Mouse (Mus musculus): ENCODE data around the gene Agfg2. TPM values are rescaled to one million over a fixed set of nuclear protein-coding genes. Genes with fewer than 3 reads are reported as not detected.
A peak's percentile ranks its signal among the peaks of the same experiment; 100 is the strongest.
"Not testable (repeated sequence)": the region's sequence is repeated elsewhere in the genome, so short reads cannot be mapped to it uniquely, and the experiment has no call there.

The Agfg2 gene
- not detected in 2 replicates for polyA plus RNA-seq (2012; ENCODE audit: insufficient read depth, insufficient read length, low replicate concordance, missing spikeins)

- H3K4me1 ChIP-seq (ENCODE audit: control insufficient read depth, insufficient read depth, low read length) = peaks cover 9% of the 10 kb centered on the region
- TF ChIP-seq CTCF (IDR thresholded peaks at IDR 0.05; ENCODE audit: insufficient read depth, low read depth, low read length) = no peak
- TF ChIP-seq POLR2A (IDR thresholded peaks at IDR 0.05; ENCODE audit: insufficient read depth, low read depth, low read length) = peak; percentile 48; the same call in 1 of the 2 replicates
- H3K4me3 ChIP-seq (ENCODE audit: insufficient read depth, low read depth, low read length) = peak within 1 kb of the TSS; percentile 80
- WGBS = under 1% methylated on average over 62 of the region's 62 CpGs
- H3K27ac ChIP-seq (ENCODE audit: insufficient read depth, low read depth, low read length) = peak within 1 kb of the TSS; percentile 19; the same call in 1 of the 2 replicates
Measured at GRCm38 (mm10) chr5:137684294-137685123, at the start of gene Agfg2. Agfg2 (minus strand) TSS chr5:137684726.

GRCm38 (mm10) chr5:137733638-137734288 lies 49.2 kb upstream of the Agfg2 start:
- no peak for TF ChIP-seq CTCF (IDR thresholded peaks at IDR 0.05; ENCODE audit: insufficient read depth, low read depth, low read length)
- TF ChIP-seq POLR2A (IDR thresholded peaks at IDR 0.05; ENCODE audit: insufficient read depth, low read depth, low read length) = no peak
- Histone ChIP-seq H3K27ac (ENCODE audit: insufficient read depth, low read depth, low read length) (peak overlapping the region; percentile 87), H3K4me3 (ENCODE audit: insufficient read depth, low read depth, low read length) (no peak overlapping the region), H3K4me1 (ENCODE audit: control insufficient read depth, insufficient read depth, low read length) (peaks cover 49% of the 10 kb centered on the region)
- WGBS = 37% methylated on average over 12 of the region's 12 CpGs

- TF ChIP-seq CTCF (IDR thresholded peaks at IDR 0.05; ENCODE audit: insufficient read depth, low read depth, low read length) (no peak), POLR2A (IDR thresholded peaks at IDR 0.05; ENCODE audit: insufficient read depth, low read depth, low read length) (no peak)
- peaks cover 7% of the 10 kb centered on the region; the same call in 1 of the 2 replicates for H3K4me1 ChIP-seq (ENCODE audit: control insufficient read depth, insufficient read depth, low read length)
- H3K27ac ChIP-seq (ENCODE audit: insufficient read depth, low read depth, low read length) = no peak overlapping the region
- WGBS = 77% methylated on average over 6 of the region's 6 CpGs
- H3K4me3 ChIP-seq (ENCODE audit: insufficient read depth, low read depth, low read length) = no peak overlapping the region
Measured at GRCm38 (mm10) chr5:137726767-137727166, 42.2 kb upstream of the Agfg2 start.

DNA sequence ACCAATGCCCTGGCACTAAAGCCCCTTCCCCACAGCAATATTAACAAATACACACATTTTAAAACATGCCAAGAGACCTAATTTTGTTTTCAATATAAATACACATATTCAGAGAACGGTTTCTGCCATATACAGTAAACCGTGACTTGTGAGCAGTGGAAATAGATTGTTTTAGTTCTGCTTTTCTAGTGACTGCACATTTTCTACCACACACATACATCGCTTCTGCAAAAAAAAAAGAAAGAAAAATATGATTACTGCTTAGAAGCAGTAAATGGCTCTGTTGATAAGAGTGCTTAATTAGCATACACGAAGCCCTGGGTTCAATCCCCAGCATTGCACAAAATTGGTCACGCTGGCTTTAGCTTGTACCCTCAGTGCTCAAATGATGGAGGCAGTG lies 39.3 kb upstream of the Agfg2 start:
- 92% methylated on average over 5 of the region's 5 CpGs for WGBS
- Histone ChIP-seq H3K4me3 (ENCODE audit: insufficient read depth, low read depth, low read length) (no peak overlapping the region), H3K4me1 (ENCODE audit: control insufficient read depth, insufficient read depth, low read length) (no peaks in the 10 kb centered on the region), H3K27ac (ENCODE audit: insufficient read depth, low read depth, low read length) (no peak overlapping the region)
- TF ChIP-seq POLR2A (IDR thresholded peaks at IDR 0.05; ENCODE audit: insufficient read depth, low read depth, low read length) = no peak
- no peak for TF ChIP-seq CTCF (IDR thresholded peaks at IDR 0.05; ENCODE audit: insufficient read depth, low read depth, low read length)

DNA sequence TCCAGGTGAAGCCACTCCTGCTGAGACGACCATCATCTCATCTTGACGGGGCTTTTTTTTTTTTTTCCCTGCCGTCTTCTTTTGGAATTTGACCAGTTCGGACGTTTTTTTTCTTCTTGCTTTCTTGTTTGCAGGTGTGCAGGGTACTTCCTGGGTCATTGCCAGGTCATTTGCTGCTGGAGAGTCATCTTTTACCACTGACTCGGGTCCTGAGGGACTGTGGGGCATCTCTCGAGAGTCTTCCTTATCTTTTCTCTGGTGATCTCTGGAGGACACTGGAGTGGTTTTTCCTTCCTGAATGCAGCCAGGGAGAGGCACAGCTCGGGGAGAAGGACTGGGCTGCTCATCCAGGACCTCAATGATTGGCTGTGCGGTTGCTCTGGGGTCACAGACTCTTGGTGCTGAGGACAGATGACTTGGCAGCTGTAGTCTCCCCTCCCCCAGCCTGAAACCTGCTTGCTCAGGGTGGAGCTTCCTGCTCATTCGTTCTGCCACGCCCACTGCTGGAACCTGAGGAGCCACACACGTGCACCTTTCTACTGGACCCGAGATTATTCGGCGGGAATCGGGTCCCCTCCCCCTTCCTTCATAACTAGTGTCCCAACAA lies 36.1 kb upstream of the Agfg2 start:
- 45% methylated on average over 10 of the region's 16 CpGs for WGBS
- H3K4me1 ChIP-seq (ENCODE audit: control insufficient read depth, insufficient read depth, low read length); H3K4me3 ChIP-seq (ENCODE audit: insufficient read depth, low read depth, low read length); H3K27ac ChIP-seq (ENCODE audit: insufficient read depth, low read depth, low read length): not testable (repeated sequence)

GRCm38 (mm10) chr5:137719088-137719487 lies 34.6 kb upstream of the Agfg2 start:
- H3K4me3 ChIP-seq (ENCODE audit: insufficient read depth, low read depth, low read length) = no peak overlapping the region
- H3K4me1 ChIP-seq (ENCODE audit: control insufficient read depth, insufficient read depth, low read length) = no peaks in the 10 kb centered on the region
- 92% methylated on average over 6 of the region's 6 CpGs for WGBS
- no peak overlapping the region for H3K27ac ChIP-seq (ENCODE audit: insufficient read depth, low read depth, low read length)
- TF ChIP-seq POLR2A (IDR thresholded peaks at IDR 0.05; ENCODE audit: insufficient read depth, low read depth, low read length) = no peak

- TF ChIP-seq POLR2A (IDR thresholded peaks at IDR 0.05; ENCODE audit: insufficient read depth, low read depth, low read length) = no peak
- no peak for TF ChIP-seq CTCF (IDR thresholded peaks at IDR 0.05; ENCODE audit: insufficient read depth, low read depth, low read length)
- no peak overlapping the region for H3K4me3 ChIP-seq (ENCODE audit: insufficient read depth, low read depth, low read length)
- H3K4me1 ChIP-seq (ENCODE audit: control insufficient read depth, insufficient read depth, low read length) = no peaks in the 10 kb centered on the region
- no peak overlapping the region for H3K27ac ChIP-seq (ENCODE audit: insufficient read depth, low read depth, low read length)
- WGBS = 64% methylated on average over 8 of the region's 8 CpGs
Measured at GRCm38 (mm10) chr5:137718020-137718790, 33.7 kb upstream of the Agfg2 start.

- WGBS = 75% methylated on average over 8 of the region's 8 CpGs
- TF ChIP-seq CTCF (IDR thresholded peaks at IDR 0.05; ENCODE audit: insufficient read depth, low read depth, low read length) = no peak
- TF ChIP-seq POLR2A (IDR thresholded peaks at IDR 0.05; ENCODE audit: insufficient read depth, low read depth, low read length) = no peak
- Histone ChIP-seq H3K27ac (ENCODE audit: insufficient read depth, low read depth, low read length) (no peak overlapping the region), H3K4me1 (ENCODE audit: control insufficient read depth, insufficient read depth, low read length) (no peaks in the 10 kb centered on the region), H3K4me3 (ENCODE audit: insufficient read depth, low read depth, low read length) (no peak overlapping the region)
Measured at GRCm38 (mm10) chr5:137715685-137716084, 31.2 kb upstream of the Agfg2 start.
